Mouse (Mus musculus) frontal cortex, adult 2 months (tissue): Measurements from ENCODE around the gene Usp38. TPM values are rescaled to one million over a fixed set of nuclear protein-coding genes. Genes with fewer than 3 reads are reported as not detected.

Source experiments
- DNase-seq, 2 experiments: peaks; one replicate each; pipeline ENCODE4 v3.0.0; 2022; ENCODE audit warnings: low spot score in 1 of 2; ENCODE audit errors: extremely low spot score in 1 of 2
- polyA plus RNA-seq: library from polyadenylated mRNA; depleted of rRNA; stranded (reverse); fragments of >200 nt; gene quantifications from 2 replicates; pipeline ENCODE4 v1.2.3, GENCODE M21; 2012; rRNA removed

The Usp38 gene
- polyA plus RNA-seq, 1 experiment = 11.8 TPM

- DNase-seq = no peak
Measured at GRCm38 (mm10) chr8:80962592-80962983, 52.1 kb downstream of the Usp38 start.

- DNase-seq = peak in 1 of 2 experiments; percentile 25
Measured at GRCm38 (mm10) chr8:80961937-80962591, 52.7 kb downstream of the Usp38 start.

- no peak for DNase-seq
Measured at GRCm38 (mm10) chr8:80961070-80961609, 53.6 kb downstream of the Usp38 start.

GRCm38 (mm10) chr8:80959588-80960268, 55.0 kb downstream of the Usp38 start:
- no peak for DNase-seq

- no peak for DNase-seq
Measured at GRCm38 (mm10) chr8:80957776-80958175, 57.0 kb downstream of the Usp38 start.

- no peak for DNase-seq
Measured at GRCm38 (mm10) chr8:80952973-80953372, 61.8 kb downstream of the Usp38 start.

- no peak for DNase-seq
Measured at GRCm38 (mm10) chr8:80952235-80952915, 62.4 kb downstream of the Usp38 start.

GRCm38 (mm10) chr8:80948405-80949183, 66.1 kb downstream of the Usp38 start:
- DNase-seq = no peak

GRCm38 (mm10) chr8:80943742-80944141, 71.0 kb downstream of the Usp38 start:
- DNase-seq = no peak

GRCm38 (mm10) chr8:80941621-80942020, 73.1 kb downstream of the Usp38 start:
- DNase-seq = no peak

GRCm38 (mm10) chr8:80937814-80938650, 76.7 kb downstream of the Usp38 start:
- DNase-seq = no peak

Other genes with a start within 250 kb of the Usp38 start
- 20.1 and 21.1 TPM in 2 replicates for gene Gab1, start 134.4 kb downstream of the Usp38 start, polyA plus RNA-seq